Mouse (Mus musculus) bone marrow, adult 2 months (tissue): ENCODE measurements around the gene Avpr2. TPM values are rescaled to one million over a fixed set of nuclear protein-coding genes. Genes with fewer than 3 reads are reported as not detected.

Source experiments
- H3K27ac ChIP-seq: fragments of 200-500 bp; 2 replicates; pipeline ENCODE4 v1.5.1; 2012; ENCODE audit warnings: low read depth, mild to moderate bottlenecking, control low read depth, inconsistent platforms, low read length; ENCODE audit not compliant: control insufficient read depth, poor library complexity, insufficient read depth
- H3K4me1 ChIP-seq: fragments of 200-500 bp; 2 replicates; pipeline ENCODE4 v1.6.1; 2011; ENCODE audit warnings: low read length; ENCODE audit not compliant: control insufficient read depth, insufficient read depth
- H3K4me3 ChIP-seq: fragments of 200-500 bp; replicated peaks from 2 replicates; pipeline ENCODE3; 2011; ENCODE audit warnings: mild to moderate bottlenecking, low read depth, low read length, control low read depth; ENCODE audit not compliant: control insufficient read depth
- CTCF ChIP-seq: fragments of 200-500 bp; IDR thresholded peaks from 2 replicates; pipeline ENCODE4 v1.5.1; 2011; ENCODE audit warnings: low read length, control low read depth; ENCODE audit not compliant: control insufficient read depth, insufficient read depth
- POLR2A ChIP-seq: fragments of 200-500 bp; IDR thresholded peaks from 2 replicates; pipeline ENCODE4 v1.6.1; 2011; ENCODE audit warnings: low read depth, mild to moderate bottlenecking, control low read depth, low read length, borderline replicate concordance; ENCODE audit not compliant: control insufficient read depth
- WGBS: fragments of 180-500 bp; shearing (Covaris S2); methylation state at CpG from one replicate; pipeline ENCODE4 v1.1.7; 2018; 5-methylcytosine and 5-hydroxymethylcytosine counted together
- polyA plus RNA-seq: library from polyadenylated mRNA; stranded (reverse); fragments of >200 nt; gene quantifications from 2 replicates; pipeline ENCODE4 v1.2.4, GENCODE M21; 2011; ENCODE audit warnings: low replicate concordance; ENCODE audit not compliant: missing spikeins, insufficient read depth, insufficient read length

Gene Avpr2
- polyA plus RNA-seq, 1 experiment: not detected

GRCm38 (mm10) chrX:73871956-73872355 is 19.9 kb upstream of the Avpr2 start:
- 50% methylated on average over 1 of the region's 1 CpGs for WGBS
- Histone ChIP-seq H3K4me3 (no peak overlapping the region), H3K4me1 (no peaks in the 10 kb centered on the region), H3K27ac (no peak overlapping the region)
- TF ChIP-seq CTCF (no peak), POLR2A (no peak)

GRCm38 (mm10) chrX:73875881-73876280 is 16.0 kb upstream of the Avpr2 start:
- Histone ChIP-seq H3K4me3 (no peak overlapping the region), H3K27ac (no peak overlapping the region), H3K4me1 (no peaks in the 10 kb centered on the region; the same call in 1 of the 2 replicates)
- WGBS: 75% methylated on average over 2 of the region's 2 CpGs
- no peak for TF ChIP-seq CTCF
- no peak for TF ChIP-seq POLR2A

- WGBS: 20% methylated on average over 1 of the region's 1 CpGs
- Histone ChIP-seq H3K4me1 (no peaks in the 10 kb centered on the region; the same call in 1 of the 2 replicates), H3K4me3 (no peak overlapping the region), H3K27ac (no peak overlapping the region)
- TF ChIP-seq POLR2A: no peak
- no peak for TF ChIP-seq CTCF
Measured at GRCm38 (mm10) chrX:73877014-73877413, 14.9 kb upstream of the Avpr2 start.

DNA sequence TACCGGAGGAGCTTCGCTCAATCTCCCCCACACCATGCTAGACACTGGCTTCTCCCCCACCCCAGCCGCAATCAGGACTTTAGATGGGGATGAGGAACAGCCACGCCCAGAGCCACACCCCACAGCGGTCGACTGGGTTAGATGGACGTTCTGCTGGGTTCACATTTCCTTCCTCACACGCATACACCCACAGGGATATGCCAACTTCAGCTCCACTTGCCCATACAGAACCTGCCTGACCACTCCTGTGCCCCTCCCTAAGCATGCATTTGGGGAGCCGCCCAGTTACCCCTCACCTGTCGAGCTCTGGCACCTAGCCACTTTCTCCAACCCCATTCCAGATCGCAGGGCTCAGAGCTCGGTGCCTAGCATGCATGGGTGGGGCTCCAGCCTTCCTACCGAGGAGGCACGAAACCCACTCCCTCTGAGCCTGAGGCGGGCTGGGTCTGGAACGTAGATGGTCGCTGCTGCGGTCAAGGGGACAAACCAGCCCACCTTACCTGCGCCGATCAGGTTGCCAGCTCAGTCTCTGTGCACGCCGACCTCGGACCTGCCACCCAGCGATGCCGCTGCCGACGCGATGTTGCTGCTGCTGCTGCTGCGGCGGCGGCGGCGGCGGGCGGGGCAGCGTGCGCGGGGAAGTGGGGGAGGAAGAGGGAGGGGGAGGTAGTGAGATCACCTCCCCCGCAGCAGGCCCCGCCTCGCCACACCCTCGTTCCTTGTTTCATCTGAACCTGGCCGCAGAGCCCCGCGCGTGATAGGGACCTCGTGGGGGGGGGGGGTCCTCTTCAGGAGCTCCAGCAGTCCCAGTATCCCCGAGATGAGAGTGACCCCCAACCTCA is 11.5 kb upstream of the Avpr2 start:
- WGBS: 9% methylated on average over 32 of the region's 48 CpGs

DNA sequence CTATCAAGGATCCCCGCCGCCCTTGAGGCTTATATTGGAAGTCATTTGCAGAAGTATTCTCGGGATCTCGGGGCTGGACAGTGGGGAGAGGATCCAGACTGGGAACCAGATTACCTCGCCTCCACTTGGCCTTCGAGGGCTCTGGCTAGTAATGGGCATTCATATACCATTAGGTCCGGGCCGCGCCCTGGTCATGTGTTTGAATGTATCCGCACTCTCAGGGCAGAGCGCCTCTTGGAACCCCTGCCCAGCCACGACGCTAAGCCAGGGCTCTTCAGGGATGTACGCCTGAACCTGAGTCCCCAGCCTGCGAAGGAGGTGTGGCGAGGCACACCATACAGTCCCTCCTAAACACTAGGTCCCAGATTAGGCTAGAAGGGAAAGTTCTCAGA is 10.9 kb upstream of the Avpr2 start:
- H3K4me1 ChIP-seq: no peaks in the 10 kb centered on the region; the same call in 1 of the 2 replicates
- H3K27ac ChIP-seq: no peak overlapping the region
- no peak overlapping the region for H3K4me3 ChIP-seq
- WGBS: 25% methylated on average over 16 of the region's 16 CpGs
- TF ChIP-seq POLR2A (no peak), CTCF (no peak)

More for the DNA sequence above, 11.5 kb upstream of the Avpr2 start:
- TF ChIP-seq CTCF: no peak
- TF ChIP-seq POLR2A: peak; percentile 15; the same call in 1 of the 2 replicates
- Histone ChIP-seq H3K27ac (no peak overlapping the region), H3K4me1 (no peaks in the 10 kb centered on the region; the same call in 1 of the 2 replicates), H3K4me3 (peak overlapping the region; percentile 87)

DNA sequence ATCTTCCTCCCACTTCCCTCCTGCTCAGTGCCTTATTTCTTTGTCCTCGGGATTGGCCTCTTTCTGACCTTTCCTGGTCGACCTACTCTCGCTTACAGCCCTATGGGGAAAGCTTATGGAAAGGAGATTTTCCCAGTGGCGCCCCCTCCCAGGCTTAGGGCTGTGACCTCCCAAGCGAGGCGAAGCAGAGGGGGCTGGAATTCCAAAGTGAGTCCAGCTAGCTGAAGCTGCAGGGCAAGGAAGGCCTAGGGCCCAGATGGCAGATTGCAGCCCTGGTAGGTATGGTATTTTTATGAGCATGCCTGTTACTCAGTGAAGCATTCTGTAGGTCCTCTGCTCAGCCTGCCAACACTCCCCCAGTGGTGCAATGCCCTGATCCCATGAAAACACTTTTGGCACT is 10.4 kb upstream of the Avpr2 start:
- Histone ChIP-seq H3K4me3 (no peak overlapping the region), H3K27ac (no peak overlapping the region)

DNA sequence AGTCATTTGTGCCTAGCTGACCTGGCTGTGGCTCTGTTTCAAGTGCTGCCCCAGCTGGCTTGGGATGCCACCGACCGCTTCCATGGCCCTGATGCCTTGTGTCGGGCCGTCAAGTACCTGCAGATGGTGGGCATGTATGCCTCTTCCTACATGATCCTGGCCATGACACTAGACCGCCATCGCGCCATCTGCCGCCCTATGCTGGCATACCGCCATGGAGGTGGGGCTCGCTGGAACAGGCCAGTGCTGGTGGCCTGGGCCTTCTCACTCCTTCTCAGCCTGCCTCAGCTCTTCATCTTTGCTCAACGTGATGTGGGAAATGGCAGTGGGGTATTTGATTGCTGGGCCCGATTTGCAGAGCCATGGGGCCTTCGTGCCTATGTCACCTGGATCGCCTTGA is 931 bp downstream of the Avpr2 start:
- TF ChIP-seq POLR2A (no peak), CTCF (no peak)
- H3K4me1 ChIP-seq: no peaks in the 10 kb centered on the region
- no peak overlapping the region for H3K4me3 ChIP-seq
- H3K27ac ChIP-seq: no peak overlapping the region
- 84% methylated on average over 14 of the region's 14 CpGs for WGBS

More for the DNA sequence above, 10.4 kb upstream of the Avpr2 start:
- WGBS: 52% methylated on average over 6 of the region's 6 CpGs
- no peak for TF ChIP-seq CTCF
- TF ChIP-seq POLR2A: no peak
- H3K4me1 ChIP-seq: no peaks in the 10 kb centered on the region; the same call in 1 of the 2 replicates

DNA sequence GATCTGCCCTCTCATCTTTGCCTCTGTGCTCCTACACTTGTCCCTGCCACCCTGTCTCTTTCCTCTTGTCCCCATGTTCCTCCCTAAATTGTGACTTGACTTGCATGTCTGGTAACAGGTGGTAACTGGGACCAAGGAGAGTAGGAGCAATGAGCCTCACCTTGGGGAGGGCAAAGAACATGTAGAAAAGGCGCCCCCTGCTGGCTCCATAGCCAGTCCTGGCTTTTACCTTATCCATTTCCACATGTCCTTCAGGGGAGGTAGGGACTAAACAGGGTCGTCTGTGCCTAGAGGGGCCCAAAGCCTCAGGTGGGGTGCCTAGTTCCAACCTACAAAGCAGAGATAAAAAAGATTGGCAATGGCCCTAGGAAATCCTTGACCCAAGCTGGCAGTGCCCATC is 3.8 kb downstream of the Avpr2 start, which contains the start of gene L1cam:
L1cam (minus strand) TSS at position 387 of the 400 bp plus-strand sequence.
- Histone ChIP-seq H3K4me3 (no peak within 1 kb of the TSS), H3K27ac (no peak within 1 kb of the TSS), H3K4me1 (no peaks in the 10 kb centered on the region)
- TF ChIP-seq POLR2A (no peak), CTCF (peak; percentile 36; the same call in 1 of the 2 replicates)
- WGBS: 22% methylated on average over 2 of the region's 2 CpGs
